Mouse (Mus musculus): ENCODE measurements around the gene Tiam2.

DNA sequence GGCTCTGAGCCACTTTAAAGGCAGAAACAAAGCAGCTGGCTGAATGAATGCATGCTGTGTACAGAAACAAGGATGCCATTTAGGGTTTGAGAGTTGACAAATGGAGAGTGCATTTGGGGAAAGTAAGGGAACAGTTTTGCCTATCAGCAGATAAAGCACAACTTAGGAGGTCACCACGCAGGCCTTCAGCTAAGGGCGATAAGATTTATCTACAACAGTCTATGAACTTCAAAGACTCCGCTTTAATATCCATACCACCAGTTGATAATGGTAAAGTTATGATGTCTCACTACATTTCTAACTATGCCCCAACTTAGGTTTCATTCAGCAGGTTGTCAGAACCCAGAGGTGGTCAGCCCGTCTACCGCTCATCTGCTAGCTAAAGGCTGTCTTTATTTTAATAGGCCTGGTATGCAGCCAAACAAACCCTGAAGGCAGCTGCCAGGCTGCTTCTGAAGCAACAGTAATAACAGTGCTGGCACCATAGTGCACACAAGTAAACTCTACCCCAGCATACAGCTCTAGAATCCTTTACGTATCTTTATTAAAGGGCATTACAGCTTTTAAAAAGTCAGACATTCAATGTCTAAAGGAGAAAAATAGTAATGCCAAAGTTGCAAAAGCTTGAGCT lies 201.6 kb downstream of the Tiam2 start:
- no peak for TF ChIP-seq CTCF (IDR thresholded peaks at IDR 0.05; ENCODE audit: extremely low read depth, insufficient read depth, insufficient read length, insufficient replicate concordance)
- TF ChIP-seq POLR2A (IDR thresholded peaks at IDR 0.05; ENCODE audit: low read depth, low read length) = no peak
